Mouse (Mus musculus): ENCODE data around the gene Trim46.

Gene Trim46

DNA sequence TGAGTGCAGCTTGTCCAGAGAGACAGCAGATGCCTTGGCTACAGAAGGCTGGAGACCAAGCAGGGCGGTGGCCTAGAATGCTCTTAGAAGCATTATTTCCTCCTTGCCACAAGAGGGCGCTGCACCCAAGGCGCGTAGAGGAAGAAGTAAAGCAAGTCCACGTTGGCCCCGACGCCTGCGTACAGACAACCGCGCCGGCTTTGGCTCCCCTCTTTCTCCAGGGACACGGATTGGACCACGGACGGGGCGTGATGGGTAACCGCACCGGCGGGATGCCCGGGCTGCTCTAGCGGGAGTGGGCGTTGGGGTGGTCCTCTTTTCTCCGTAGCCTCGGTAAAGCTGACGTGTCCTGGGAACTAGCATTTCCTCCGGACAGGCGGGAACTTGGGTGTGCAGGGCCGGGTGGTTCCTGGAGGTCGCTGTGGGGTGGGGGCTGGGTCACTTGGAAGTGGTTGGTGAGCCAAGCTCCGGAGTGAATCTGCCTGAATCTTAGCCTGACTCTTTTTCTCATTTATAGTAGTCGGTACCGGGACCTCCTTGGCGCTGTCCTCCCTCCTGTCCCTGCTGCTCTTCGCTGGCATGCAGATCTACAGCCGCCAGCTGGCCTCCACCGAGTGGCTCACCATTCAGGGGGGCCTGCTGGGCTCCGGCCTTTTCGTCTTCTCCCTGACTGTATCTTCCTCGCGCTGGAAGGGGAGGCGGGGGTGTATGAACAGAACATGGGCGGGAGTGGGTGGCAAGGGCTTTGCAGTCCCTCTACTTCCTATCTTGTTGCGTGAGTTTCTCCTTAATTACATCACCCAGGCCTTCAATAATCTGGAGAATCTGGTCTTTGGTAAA lies at the start of gene Trim46:
TSS of gene Trim46 (minus strand) at position 49 of the 840 bp plus-strand sequence.
- DNase-seq (ENCODE audit: low read depth, low spot score) = peak; percentile 95

DNA sequence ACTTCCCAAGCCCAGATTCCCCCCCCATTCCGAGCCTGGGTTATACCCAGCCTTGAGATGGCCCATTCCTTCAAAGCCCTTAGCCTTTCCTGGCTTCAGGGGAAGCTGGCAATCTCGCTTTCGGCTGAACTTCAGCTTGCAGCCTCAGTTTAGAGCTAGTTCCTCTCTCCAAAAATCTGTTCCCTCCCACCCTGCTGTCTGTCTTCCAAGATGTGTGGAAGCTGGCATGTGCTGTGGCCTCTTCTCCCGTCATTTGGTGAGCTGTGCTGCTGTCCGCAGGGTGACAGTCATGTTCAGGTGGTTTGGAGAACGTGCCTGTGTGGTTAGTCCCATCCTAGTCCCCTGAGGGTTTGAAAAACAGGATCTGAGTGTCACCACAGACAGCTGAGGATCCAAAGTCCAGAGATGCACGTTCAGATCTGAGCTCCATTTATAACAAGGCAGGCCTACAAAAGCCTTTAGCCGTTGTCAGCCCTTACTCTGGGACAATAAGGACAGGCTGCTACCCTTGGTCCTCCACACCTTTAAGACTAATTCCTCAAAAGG lies 49.6 kb upstream of the Trim46 start:
- no peak for DNase-seq (ENCODE audit: low read depth, low spot score)

- no peak for DNase-seq (ENCODE audit: low read depth, low spot score)
Observed at GRCm38 (mm10) chr3:89294195-89294594, 48.1 kb upstream of the Trim46 start.

GRCm38 (mm10) chr3:89293247-89293918 lies 47.3 kb upstream of the Trim46 start:
- DNase-seq (ENCODE audit: low read depth, low spot score) = no peak

GRCm38 (mm10) chr3:89292303-89292702 lies 46.2 kb upstream of the Trim46 start:
- no peak for DNase-seq (ENCODE audit: low read depth, low spot score)

DNA sequence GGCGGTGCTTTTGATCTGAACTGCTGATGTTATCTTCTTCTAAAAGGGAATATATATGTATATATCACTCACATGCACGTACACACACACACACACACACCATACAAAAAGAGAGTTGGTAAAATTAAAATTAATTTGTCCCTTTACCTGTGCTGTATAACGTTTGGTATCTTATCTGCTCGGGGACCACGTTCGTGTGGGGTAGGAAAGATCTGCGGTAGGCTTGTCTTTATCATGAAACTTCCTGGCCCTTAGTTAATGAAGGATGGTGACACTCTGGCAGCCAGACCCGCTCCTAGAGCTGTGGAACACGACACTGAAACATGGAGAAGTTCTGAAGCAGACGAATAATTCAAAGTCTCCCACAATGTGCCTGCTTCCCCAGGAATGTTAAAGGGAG lies 45.8 kb upstream of the Trim46 start:
- DNase-seq (ENCODE audit: low read depth, low spot score) = no peak

GRCm38 (mm10) chr3:89288503-89288928 lies 42.4 kb upstream of the Trim46 start:
- DNase-seq (ENCODE audit: low read depth, low spot score) = no peak

DNA sequence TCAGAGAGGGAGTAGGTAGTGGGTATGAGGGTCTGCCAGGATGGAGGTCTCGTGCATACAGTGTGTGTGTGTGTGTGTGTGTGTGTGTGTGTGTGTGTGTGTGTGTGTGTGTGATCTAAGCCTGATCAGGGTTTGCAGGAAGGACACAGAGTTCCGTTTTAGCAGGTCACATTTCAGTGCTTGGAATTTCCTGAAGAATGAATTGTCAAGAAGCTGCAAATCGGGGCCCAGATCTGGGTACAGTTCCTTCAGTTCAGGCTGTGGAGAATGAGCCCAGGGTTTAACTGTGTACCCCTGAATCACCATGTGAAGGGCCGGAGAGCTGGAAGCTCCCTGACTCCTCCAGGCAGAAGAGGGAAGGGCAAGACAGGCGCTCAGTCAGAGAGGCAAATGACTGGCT lies 41.2 kb upstream of the Trim46 start:
- no peak for DNase-seq (ENCODE audit: low read depth, low spot score)

DNA sequence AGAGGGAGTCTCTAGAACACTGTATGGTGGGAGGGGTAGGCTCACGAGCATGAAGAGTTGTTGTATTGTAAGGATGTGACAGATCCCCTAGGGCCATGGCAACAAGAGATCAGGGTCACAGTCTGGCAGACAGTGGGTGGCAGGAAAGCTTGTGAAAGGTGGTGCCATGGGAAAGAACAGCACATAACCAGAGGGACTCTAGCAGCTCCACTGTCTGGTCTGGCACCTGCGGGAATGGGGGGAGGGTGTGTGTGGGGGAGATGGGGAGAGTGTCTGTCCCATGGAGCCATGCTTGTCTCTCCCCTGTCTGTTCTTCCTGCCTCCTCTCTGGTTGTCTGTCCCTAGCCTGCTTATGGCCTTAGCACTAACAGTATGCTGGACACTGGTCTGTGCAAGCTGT lies 39.4 kb upstream of the Trim46 start:
- no peak for DNase-seq (ENCODE audit: low read depth, low spot score)

DNA sequence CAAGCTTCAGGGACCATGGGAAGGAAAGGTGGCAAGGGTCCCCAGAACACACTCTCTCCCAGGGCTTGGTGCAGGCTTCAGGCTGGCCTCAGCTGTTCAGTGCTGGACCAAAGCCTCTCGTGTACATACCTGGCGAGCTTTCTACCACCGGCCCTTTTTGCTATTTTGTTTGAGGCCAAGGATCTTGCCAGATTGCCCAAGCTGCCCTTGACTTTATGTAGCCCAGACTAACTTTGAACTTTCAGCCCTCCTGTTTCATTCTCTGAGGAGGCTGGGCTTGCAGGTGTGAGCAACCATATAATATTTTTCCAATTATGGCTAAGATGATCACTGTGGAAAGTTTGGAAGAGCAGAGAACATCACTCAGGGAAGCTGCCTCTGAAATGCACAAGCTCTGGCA lies 38.2 kb upstream of the Trim46 start:
- DNase-seq (ENCODE audit: low read depth, low spot score) = no peak

- no peak for DNase-seq (ENCODE audit: low read depth, low spot score)
Observed at GRCm38 (mm10) chr3:89282291-89282643, 36.2 kb upstream of the Trim46 start.

DNA sequence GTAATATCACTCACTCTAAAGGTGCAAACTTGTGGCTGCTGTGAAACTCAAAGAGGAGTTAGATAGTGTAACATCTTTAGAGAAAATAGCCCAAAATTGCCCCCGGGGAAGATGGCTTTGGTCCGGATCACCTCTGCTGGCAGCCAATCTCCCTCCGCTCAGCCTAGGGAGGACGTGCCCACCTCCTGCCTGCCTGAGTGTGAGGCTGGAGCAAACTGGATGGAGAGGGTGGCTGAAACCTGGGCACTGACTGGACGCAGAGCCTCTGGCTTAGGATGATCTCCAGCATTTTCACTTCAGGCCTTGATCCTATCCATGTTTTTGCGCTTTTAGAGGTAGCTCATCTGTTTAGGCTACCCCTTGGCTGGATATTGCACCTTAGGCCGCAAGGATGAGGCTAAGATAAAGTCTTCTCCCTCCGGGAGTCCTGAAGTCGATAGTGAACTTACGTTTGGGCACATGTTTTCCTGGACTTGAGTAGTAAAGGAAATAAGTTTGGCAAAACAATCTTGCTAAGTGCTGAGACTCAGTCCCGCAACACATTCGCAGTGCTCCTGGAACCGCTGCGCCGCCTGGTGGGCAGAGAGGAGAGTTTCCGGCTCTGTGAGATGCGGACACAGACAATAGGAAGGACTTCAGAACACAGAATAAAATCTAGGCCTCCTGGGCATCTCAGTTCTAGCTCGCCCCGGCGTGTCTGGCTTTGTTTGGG lies 35.6 kb upstream of the Trim46 start:
- peak; percentile 92 for DNase-seq (ENCODE audit: low read depth, low spot score)

GRCm38 (mm10) chr3:89280606-89281511 lies 34.8 kb upstream of the Trim46 start, which contains the start of gene Efna1:
TSS of gene Efna1 (minus strand) at chr3:89281142.
- peak; percentile 64 for DNase-seq (ENCODE audit: low read depth, low spot score)

DNA sequence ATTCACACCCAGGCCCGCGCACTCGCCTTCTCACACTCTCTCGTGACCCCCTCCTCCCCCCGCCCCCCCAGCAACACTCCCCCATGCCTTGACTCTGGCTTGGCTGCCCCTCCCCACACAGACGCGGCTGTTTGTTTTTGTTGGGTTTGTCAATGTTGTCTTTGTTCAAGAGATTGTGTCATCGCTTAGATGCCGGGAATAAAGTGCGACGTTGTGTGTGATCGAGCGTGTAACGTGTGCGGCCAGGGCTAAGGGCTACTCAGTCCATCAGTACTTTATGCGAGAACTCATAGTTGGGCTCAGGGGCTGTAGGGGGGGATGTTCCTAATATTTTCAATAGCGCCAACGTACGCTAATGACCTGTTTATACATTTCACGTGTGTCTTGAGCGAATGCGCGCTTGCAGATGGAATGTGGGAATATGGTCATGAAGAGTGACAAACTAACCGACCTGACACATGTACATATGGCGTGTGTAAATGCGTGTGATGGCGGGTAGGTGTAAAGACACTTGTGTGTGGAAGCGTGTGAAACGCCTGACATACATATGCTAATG lies 34.0 kb upstream of the Trim46 start:
- no peak for DNase-seq (ENCODE audit: low read depth, low spot score)

GRCm38 (mm10) chr3:89279153-89279890 lies 33.2 kb upstream of the Trim46 start:
- DNase-seq (ENCODE audit: low read depth, low spot score) = peak; percentile 90

DNA sequence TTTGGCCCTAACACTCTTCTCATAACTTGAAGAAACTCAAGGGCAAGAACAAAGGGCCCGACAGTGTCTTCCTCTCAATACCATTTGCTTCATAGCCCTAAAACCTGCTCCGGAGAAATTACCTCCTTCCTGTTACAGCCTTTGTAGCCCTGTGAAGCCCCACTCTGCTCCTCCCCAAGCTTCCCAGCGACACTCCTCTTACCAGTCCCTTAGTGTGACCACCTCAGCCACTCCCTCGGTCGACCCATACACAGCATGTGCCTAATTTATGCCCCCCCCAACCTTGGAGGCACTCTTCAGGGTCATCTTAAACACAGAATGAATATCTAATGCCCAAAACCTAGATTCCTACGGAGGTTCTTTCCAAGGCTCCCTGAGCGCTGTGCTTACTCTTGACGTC lies 32.5 kb upstream of the Trim46 start:
- DNase-seq (ENCODE audit: low read depth, low spot score) = no peak

- no peak for DNase-seq (ENCODE audit: low read depth, low spot score)
Observed at GRCm38 (mm10) chr3:89278107-89278506, 32.0 kb upstream of the Trim46 start.

- DNase-seq (ENCODE audit: low read depth, low spot score) = no peak
Observed at GRCm38 (mm10) chr3:89277281-89278021, 31.3 kb upstream of the Trim46 start.

DNA sequence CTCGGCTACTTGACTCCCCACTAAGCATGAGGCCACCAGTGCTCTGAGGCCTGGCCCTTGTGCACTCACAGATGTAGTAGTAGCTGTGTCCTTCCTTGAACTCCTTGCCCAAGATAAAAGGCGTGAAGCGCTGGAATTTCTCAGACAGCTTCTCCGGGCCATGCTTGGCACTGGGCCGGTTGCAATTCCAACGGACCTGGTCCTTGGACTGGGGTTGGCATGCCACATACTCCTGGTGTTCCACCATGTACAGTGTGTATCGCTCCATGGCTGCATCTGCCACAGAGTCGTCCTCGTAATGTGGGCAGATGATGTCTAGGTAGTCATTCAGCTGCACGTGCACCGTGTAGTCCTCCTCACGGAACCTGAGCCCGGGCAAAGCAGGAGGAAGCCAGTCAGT lies 30.0 kb upstream of the Trim46 start:
- no peak for DNase-seq (ENCODE audit: low read depth, low spot score)

Data from ZHBTc4 (cell line).